Mouse (Mus musculus): ENCODE measurements around the gene Zbtb21. TPM values are rescaled to one million over a fixed set of nuclear protein-coding genes. Genes with fewer than 3 reads are reported as not detected.
"Not testable (repeated sequence)": the region's sequence is repeated elsewhere in the genome, so short reads cannot be mapped to it uniquely, and the experiment has no call there.

Gene Zbtb21
- polyA plus RNA-seq (2015; fragmentation: Nextera tagmentation; extraction: Ambion mirVana), result 7.6 and 7.9 TPM in 2 replicates

DNA sequence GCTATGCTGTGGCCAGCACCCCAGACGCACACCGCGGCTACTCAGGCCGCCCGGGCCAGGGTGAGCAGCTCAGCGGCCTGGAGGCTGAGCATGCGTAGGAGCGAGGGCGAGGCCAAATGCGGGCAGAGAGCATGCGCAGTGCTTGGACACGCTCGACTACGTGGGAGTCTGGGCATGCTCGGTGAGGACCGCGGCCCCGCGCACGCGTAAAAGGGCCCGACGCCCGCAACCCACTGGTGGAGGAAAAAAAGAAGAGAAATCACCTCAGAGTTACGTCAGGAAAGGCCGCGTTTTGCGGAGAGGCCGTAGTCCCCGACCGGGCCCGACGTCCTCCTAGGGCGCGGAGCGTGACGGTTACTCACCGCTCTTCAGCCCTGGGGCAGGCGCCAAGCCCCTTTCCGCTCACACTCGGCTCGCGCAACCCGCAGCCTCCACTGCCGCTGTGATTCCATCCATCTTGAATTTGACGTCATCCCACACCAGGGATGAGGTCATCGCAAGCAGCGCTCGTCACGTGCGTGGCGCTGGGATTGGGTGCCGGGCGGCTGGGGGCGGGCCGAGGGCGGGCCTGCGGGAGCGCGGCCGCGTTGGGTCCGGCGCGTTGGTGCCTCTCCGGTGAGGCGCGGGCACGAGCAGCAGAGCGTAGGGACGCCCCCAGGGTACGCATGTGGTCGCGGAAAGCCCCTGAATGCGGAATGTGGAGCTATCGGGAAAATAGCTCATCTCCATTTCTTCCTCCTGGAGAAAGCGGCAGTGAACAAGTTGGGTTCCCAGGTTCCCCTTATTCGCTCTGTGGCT, at the start of gene Zbtb21, which contains the start of gene C2cd2:
Zbtb21 (minus strand) TSS at position 472 of the 798 bp plus-strand sequence.
C2cd2 (minus strand) TSS at position 448 of the 798 bp plus-strand sequence.
- peak within 1 kb of the TSS; percentile 94 for H3K4me2 ChIP-seq (ENCODE audit: low read depth, low read length)
- H3K9me3 ChIP-seq (replicated peaks; ENCODE audit: control insufficient read depth, low read length), result no peaks in the 10 kb centered on the region
- peak within 1 kb of the TSS; percentile 80 for H3K9ac ChIP-seq (ENCODE audit: low read length)
- peak within 1 kb of the TSS; percentile 87 for H3K4me3 ChIP-seq (ENCODE audit: low read length)
- peak within 1 kb of the TSS; percentile 98 for H3K27ac ChIP-seq (ENCODE audit: low read length)
- peaks cover 23% of the 10 kb centered on the region for H3K4me1 ChIP-seq (ENCODE audit: control insufficient read depth, insufficient read depth, low read length)
- no peaks in the 10 kb centered on the region for H3K27me3 ChIP-seq (ENCODE audit: control insufficient read depth, insufficient read depth, low read length)
- under 1% methylated on average over 77 of the region's 78 CpGs for WGBS
- H3K36me3 ChIP-seq (ENCODE audit: control insufficient read depth, insufficient read depth), result no peaks in the 10 kb centered on the region
- peak; percentile 95 for ATAC-seq (replicated peaks; ENCODE audit: extremely low read depth, insufficient read depth, low FRiP score)

DNA sequence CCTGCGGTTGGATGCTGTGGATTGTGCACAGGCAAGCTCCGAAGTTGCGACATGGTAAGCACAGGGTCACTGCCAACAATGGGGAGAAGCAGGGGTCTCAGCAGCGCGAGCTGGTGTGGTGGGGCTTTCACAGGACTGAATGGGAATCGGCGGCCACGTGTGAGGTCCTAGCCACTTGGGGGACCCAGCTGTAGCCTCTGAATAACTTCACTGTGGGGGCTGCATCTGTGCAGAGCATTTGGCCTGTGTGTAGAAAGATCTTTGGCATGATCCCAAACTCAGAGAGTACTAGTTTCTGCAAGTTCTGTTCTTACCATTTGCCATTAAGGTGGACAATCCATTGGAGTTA, 34.9 kb upstream of the Zbtb21 start:
- H3K9me3 ChIP-seq (replicated peaks; ENCODE audit: control insufficient read depth, low read length); H3K36me3 ChIP-seq (ENCODE audit: control insufficient read depth, insufficient read depth); H3K27me3 ChIP-seq (ENCODE audit: control insufficient read depth, insufficient read depth, low read length): not testable (repeated sequence)
- H3K9ac ChIP-seq (ENCODE audit: low read length), result peak overlapping the region; percentile 74
- H3K4me3 ChIP-seq (ENCODE audit: low read length), result peak overlapping the region; percentile 72
- H3K4me1 ChIP-seq (ENCODE audit: control insufficient read depth, insufficient read depth, low read length), result peaks cover 13% of the 10 kb centered on the region
- ATAC-seq (replicated peaks; ENCODE audit: extremely low read depth, insufficient read depth, low FRiP score), result peak; percentile 52; the same call in 1 of the 2 replicates
- under 1% methylated on average over 8 of the region's 8 CpGs for WGBS
- peak overlapping the region; percentile 71 for H3K4me2 ChIP-seq (ENCODE audit: low read depth, low read length)
- peak overlapping the region; percentile 93 for H3K27ac ChIP-seq (ENCODE audit: low read length)

DNA sequence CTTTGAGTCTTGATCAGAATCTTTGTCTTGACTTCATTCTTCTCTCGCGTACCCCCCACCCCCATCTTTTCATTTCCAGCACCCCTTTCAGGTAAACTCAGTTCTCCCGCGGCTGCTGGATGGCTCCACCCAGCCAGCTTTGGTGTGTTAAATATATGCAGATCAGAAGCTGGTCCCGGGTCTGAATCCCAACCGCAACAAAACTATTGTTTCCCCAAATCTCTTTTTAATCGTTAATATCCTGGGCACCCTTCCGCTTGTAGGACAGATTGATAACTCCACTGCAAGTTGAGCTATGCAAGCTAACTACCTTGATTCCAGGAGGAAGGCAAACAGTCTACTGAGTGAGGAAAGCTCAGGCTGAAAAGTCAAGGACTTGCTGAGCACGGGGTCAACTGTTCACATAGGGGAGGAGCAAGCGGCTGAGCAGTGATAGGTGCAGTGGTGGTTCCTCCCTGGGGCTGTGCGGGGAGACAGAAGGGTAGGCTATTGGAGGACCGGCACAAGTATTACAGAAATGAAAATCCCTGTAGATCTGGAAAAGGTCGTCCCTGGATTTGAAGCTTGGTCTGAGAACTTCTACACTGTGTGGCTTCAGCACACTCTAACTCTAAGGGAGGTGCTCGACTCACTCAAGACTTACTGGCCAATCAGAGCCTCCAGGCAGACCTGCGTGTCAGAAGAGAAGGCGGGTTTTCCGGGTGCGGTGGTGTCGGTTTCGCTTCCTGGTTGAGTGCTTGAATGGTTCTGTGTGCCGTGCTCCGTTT, 34.4 kb upstream of the Zbtb21 start, which contains the start of gene B230307C23Rik:
B230307C23Rik (plus strand) TSS at position 700 of the 767 bp plus-strand sequence.
- WGBS, result 2% methylated on average over 22 of the region's 22 CpGs
- H3K9me3 ChIP-seq (replicated peaks; ENCODE audit: control insufficient read depth, low read length), result no peaks in the 10 kb centered on the region
- ATAC-seq (replicated peaks; ENCODE audit: extremely low read depth, insufficient read depth, low FRiP score), result peak; percentile 95
- peak within 1 kb of the TSS; percentile 93 for H3K27ac ChIP-seq (ENCODE audit: low read length)
- H3K36me3 ChIP-seq (ENCODE audit: control insufficient read depth, insufficient read depth), result no peaks in the 10 kb centered on the region; the same call in 1 of the 2 replicates
- H3K4me1 ChIP-seq (ENCODE audit: control insufficient read depth, insufficient read depth, low read length), result peaks cover 13% of the 10 kb centered on the region
- H3K27me3 ChIP-seq (ENCODE audit: control insufficient read depth, insufficient read depth, low read length), result no peaks in the 10 kb centered on the region
- peak within 1 kb of the TSS; percentile 72 for H3K4me3 ChIP-seq (ENCODE audit: low read length)
- peak within 1 kb of the TSS; percentile 74 for H3K9ac ChIP-seq (ENCODE audit: low read length)
- H3K4me2 ChIP-seq (ENCODE audit: low read depth, low read length), result peak within 1 kb of the TSS; percentile 71

DNA sequence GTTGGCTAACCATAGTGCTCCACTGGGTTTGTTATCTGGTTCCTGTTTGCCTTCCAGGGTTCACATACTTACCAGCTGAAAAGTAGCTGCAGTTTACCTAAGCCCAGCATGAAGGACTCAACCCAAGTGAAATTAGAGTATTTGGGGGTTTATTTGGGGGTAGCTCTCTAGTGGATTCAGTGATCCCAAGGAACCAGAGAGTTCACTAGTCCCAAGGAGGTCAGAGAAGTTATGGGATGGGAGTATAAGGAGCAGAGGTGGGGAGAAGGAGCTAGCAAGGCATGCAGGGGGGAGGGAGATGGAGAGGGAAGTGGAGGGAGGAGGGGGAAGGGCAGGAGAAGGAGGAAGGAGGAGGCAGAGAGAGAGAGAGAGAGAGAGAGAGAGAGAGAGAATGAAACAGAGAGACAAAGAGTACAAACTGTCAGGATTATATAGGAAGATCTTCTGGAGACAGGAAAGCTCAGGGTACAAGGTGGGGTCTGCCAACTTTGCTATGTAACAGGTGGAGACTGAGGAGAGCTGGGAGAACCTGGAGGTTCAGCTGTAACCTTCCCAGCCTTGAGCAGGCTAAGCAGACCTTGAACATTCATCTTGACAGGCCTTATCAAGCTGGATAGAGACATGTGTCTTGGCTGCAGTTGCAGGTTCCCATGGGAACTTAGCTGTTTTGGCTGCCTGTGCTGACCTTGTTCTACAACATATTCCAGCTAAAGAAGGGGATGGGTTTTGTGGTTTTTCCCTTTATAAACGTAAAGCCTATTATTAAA, 33.6 kb upstream of the Zbtb21 start:
- H3K9ac ChIP-seq (ENCODE audit: low read length), result peak overlapping the region; percentile 74
- ATAC-seq (replicated peaks; ENCODE audit: extremely low read depth, insufficient read depth, low FRiP score), result 0 out of 2 replicates have a peak, but pooled peaks have one; percentile 19
- H3K9me3 ChIP-seq (replicated peaks; ENCODE audit: control insufficient read depth, low read length), result no peaks in the 10 kb centered on the region
- no peaks in the 10 kb centered on the region for H3K27me3 ChIP-seq (ENCODE audit: control insufficient read depth, insufficient read depth, low read length)
- no peaks in the 10 kb centered on the region; the same call in 1 of the 2 replicates for H3K36me3 ChIP-seq (ENCODE audit: control insufficient read depth, insufficient read depth)
- peak overlapping the region; percentile 72 for H3K4me3 ChIP-seq (ENCODE audit: low read length)
- H3K27ac ChIP-seq (ENCODE audit: low read length), result peak overlapping the region; percentile 93
- peaks cover 13% of the 10 kb centered on the region for H3K4me1 ChIP-seq (ENCODE audit: control insufficient read depth, insufficient read depth, low read length)
- 4% methylated on average over 1 of the region's 1 CpGs for WGBS
- H3K4me2 ChIP-seq (ENCODE audit: low read depth, low read length), result peak overlapping the region; percentile 71

DNA sequence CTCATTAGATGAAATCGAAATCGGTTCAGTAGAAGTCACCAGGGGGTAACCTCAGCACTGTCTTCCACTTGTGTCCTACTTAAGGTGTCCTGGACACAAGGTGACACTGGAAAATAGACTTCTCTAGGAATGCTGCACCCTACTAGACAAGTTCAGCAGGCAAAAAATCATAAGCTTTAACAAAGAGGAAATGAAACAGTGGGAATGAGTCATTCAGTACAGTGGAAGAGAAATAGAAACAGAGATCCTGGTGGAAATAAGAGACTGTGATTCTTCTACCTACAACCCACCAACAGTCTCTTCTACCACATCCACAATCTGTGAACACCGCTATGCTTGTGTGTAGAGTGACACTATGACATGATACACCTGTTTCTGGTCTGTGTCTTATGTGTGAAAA, 30.1 kb upstream of the Zbtb21 start:
- not testable (repeated sequence) for H3K27me3 ChIP-seq (ENCODE audit: control insufficient read depth, insufficient read depth, low read length); H3K9ac ChIP-seq (ENCODE audit: low read length); H3K27ac ChIP-seq (ENCODE audit: low read length); H3K4me3 ChIP-seq (ENCODE audit: low read length); H3K4me1 ChIP-seq (ENCODE audit: control insufficient read depth, insufficient read depth, low read length); H3K4me2 ChIP-seq (ENCODE audit: low read depth, low read length); ATAC-seq (replicated peaks; ENCODE audit: extremely low read depth, insufficient read depth, low FRiP score); H3K36me3 ChIP-seq (ENCODE audit: control insufficient read depth, insufficient read depth); H3K9me3 ChIP-seq (replicated peaks; ENCODE audit: control insufficient read depth, low read length)
- 70% methylated on average over 3 of the region's 3 CpGs for WGBS

DNA sequence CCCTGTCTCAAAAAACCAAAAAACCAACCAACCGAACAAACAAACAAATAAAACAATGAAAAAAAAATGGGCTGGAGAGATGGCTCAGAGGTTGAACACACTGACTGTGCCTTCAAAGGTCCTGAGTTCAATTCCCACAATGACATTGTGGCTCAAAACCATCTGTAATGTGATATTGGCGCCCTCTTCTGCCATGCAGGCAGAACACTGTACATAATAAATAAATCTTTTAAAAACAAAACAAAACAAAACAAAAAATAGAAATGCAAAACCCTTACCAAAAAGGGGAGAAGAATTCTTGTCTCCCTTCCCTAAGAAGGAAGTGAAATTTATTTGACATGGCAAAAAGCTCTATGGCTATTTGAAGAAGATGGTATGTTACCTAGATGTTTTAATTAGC, 29.1 kb upstream of the Zbtb21 start:
- no peak overlapping the region for H3K4me3 ChIP-seq (ENCODE audit: low read length)
- H3K27me3 ChIP-seq (ENCODE audit: control insufficient read depth, insufficient read depth, low read length), result no peaks in the 10 kb centered on the region
- no peak overlapping the region for H3K9ac ChIP-seq (ENCODE audit: low read length)
- H3K9me3 ChIP-seq (replicated peaks; ENCODE audit: control insufficient read depth, low read length), result no peaks in the 10 kb centered on the region
- H3K36me3 ChIP-seq (ENCODE audit: control insufficient read depth, insufficient read depth), result no peaks in the 10 kb centered on the region
- H3K4me2 ChIP-seq (ENCODE audit: low read depth, low read length), result no peak overlapping the region
- no peak overlapping the region for H3K27ac ChIP-seq (ENCODE audit: low read length)
- H3K4me1 ChIP-seq (ENCODE audit: control insufficient read depth, insufficient read depth, low read length), result peaks cover 6% of the 10 kb centered on the region
- no peak for ATAC-seq (replicated peaks; ENCODE audit: extremely low read depth, insufficient read depth, low FRiP score)
- 72% methylated on average over 2 of the region's 2 CpGs for WGBS

DNA sequence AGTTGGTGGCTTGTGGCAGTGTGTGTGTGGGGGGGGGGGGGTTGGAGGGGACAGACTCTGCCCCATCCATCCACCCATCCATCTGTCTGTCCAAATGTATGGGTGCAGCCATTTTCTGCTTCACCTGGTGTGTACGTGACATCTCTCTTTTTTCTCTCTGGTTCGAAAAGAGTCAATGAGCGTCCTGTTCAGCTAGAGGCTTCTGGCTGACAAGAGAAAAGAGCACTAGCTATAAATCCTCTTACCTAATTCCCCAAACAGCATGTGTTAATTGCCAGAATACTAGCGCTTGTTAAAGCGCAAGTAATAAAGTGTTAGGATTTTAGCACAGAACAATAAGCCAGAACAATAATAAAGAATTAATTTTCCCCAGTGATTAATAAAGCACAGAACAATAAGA, 22.2 kb upstream of the Zbtb21 start:
- H3K4me2 ChIP-seq (ENCODE audit: low read depth, low read length), result no peak overlapping the region
- no peak overlapping the region for H3K9ac ChIP-seq (ENCODE audit: low read length)
- WGBS, result 84% methylated on average over 5 of the region's 5 CpGs
- no peaks in the 10 kb centered on the region for H3K9me3 ChIP-seq (replicated peaks; ENCODE audit: control insufficient read depth, low read length)
- no peaks in the 10 kb centered on the region for H3K36me3 ChIP-seq (ENCODE audit: control insufficient read depth, insufficient read depth)
- H3K4me1 ChIP-seq (ENCODE audit: control insufficient read depth, insufficient read depth, low read length), result no peaks in the 10 kb centered on the region
- no peak overlapping the region for H3K4me3 ChIP-seq (ENCODE audit: low read length)
- H3K27ac ChIP-seq (ENCODE audit: low read length), result no peak overlapping the region
- no peaks in the 10 kb centered on the region for H3K27me3 ChIP-seq (ENCODE audit: control insufficient read depth, insufficient read depth, low read length)
- ATAC-seq (replicated peaks; ENCODE audit: extremely low read depth, insufficient read depth, low FRiP score), result no peak

DNA sequence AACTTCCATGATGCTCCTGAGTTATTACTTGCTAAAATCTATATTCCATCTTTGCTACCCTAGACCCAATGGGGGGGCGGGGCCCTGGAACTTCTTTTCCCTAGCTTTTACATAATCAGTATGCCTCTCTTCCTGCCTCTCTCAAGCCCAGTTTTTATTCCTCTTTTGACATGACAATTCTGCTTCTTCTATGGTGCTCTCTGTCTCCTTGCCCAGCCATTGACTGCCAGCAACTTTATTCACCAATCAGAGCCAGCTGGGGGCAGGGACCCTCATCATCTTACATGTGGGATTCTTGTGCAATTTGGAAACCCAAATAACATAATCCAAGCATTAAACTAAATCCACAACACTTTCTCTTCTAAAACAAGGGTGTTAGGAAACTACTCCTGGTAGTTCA, 18.9 kb upstream of the Zbtb21 start:
- Histone ChIP-seq H3K27me3 (ENCODE audit: control insufficient read depth, insufficient read depth, low read length) (no peaks in the 10 kb centered on the region), H3K9me3 (replicated peaks; ENCODE audit: control insufficient read depth, low read length) (no peaks in the 10 kb centered on the region), H3K4me2 (ENCODE audit: low read depth, low read length) (no peak overlapping the region), H3K9ac (ENCODE audit: low read length) (no peak overlapping the region), H3K4me3 (ENCODE audit: low read length) (no peak overlapping the region), H3K4me1 (ENCODE audit: control insufficient read depth, insufficient read depth, low read length) (no peaks in the 10 kb centered on the region), H3K36me3 (ENCODE audit: control insufficient read depth, insufficient read depth) (no peaks in the 10 kb centered on the region), H3K27ac (ENCODE audit: low read length) (no peak overlapping the region)
- WGBS, result 75% methylated on average over 1 of the region's 1 CpGs
- no peak for ATAC-seq (replicated peaks; ENCODE audit: extremely low read depth, insufficient read depth, low FRiP score)
